Comparison of ENCODE assay signal across 14 mouse cellular contexts in the genomic region with DNA sequence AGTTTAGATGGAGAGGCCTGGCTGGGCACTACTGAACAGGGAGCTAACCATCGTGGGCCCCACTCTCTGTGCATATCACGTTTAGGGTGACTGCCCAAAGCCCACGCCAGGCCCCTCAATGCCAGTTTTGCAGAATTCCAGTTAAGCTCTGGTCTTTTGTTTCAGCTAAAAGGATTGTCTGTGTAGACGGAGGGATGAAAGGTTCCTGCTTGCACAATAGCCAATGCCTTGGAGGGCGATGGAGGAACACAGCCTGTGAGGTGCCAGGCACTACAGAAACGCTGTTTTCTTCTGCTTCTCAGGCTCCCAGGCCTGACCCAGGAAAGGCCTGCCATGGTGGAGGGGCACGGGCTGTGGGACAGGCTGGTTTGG.
DNase-seq lines count a peak whose midpoint lies in the region; ATAC-seq lines count a peak whose summit lies in the region.
"Had no signal": no experiment of that assay in that cellular context is flagged by ENCODE, and none has a peak within 500 bp of the region (broad histone marks: within the 10 kb centered on the region; RNA-seq: fewer than 3 reads in every experiment).

No protein-coding gene starts in this region.

- ATAC-seq in limb, embryonic 13.5 days (ENCODE audit: low FRiP score, low read depth) = no peak
- 0 out of 2 replicates have a peak, but pooled peaks have one; percentile 36 for ATAC-seq in hindbrain, embryonic 12.5 days (ENCODE audit: low FRiP score)
- ATAC-seq in midbrain, embryonic 15.5 days (replicated peaks) = peak; percentile 61; the same call in 1 of the 2 replicates

- no peak overlapping the region for H3K9ac ChIP-seq in limb, embryonic 13.5 days
- no peak overlapping the region for H3K9ac ChIP-seq in hindbrain, embryonic 12.5 days
- no peak overlapping the region for H3K9ac ChIP-seq in midbrain, embryonic 15.5 days
- H3K9ac ChIP-seq: embryonic facial prominence, embryonic 13.5 days; liver, embryonic 13.5 days had no signal

- DNase-seq in limb, embryonic 10.5 days (ENCODE audit: low spot score) = no peak
- DNase-seq in forebrain, embryonic 10.5 days (ENCODE audit: extremely low spot score, low spot score) = no peak
- DNase-seq in left cerebral cortex, adult 9 months (ENCODE audit: low spot score in 2 of 2) = no peak
- no peak for DNase-seq in adrenal gland, adult 8-10 months
- DNase-seq in spleen, postnatal 10 days (ENCODE audit: low spot score in 2 of 2) = no peak
- DNase-seq: cerebellum, adult 9-11 months; kidney, postnatal 25 days; liver, embryonic 13.5 days had no signal

- H3K4me3 ChIP-seq in limb, embryonic 13.5 days = no peak overlapping the region
- H3K4me3 ChIP-seq in limb, embryonic 10.5 days = no peak overlapping the region
- no peak overlapping the region for H3K4me3 ChIP-seq in forebrain, embryonic 10.5 days
- H3K4me3 ChIP-seq in hindbrain, embryonic 12.5 days = no peak overlapping the region
- no peak overlapping the region for H3K4me3 ChIP-seq in midbrain, embryonic 15.5 days
- H3K4me3 ChIP-seq: embryonic facial prominence, embryonic 13.5 days; left cerebral cortex, adult 2 months; liver, embryonic 13.5 days had no signal

- H3K27me3 ChIP-seq in limb, embryonic 13.5 days = no peaks in the 10 kb centered on the region
- no peaks in the 10 kb centered on the region for H3K27me3 ChIP-seq in limb, embryonic 10.5 days (ENCODE audit: low read depth, poor library complexity, severe bottlenecking)
- no peaks in the 10 kb centered on the region for H3K27me3 ChIP-seq in forebrain, embryonic 10.5 days (ENCODE audit: poor library complexity, severe bottlenecking)
- H3K27me3 ChIP-seq in hindbrain, embryonic 12.5 days = no peaks in the 10 kb centered on the region
- H3K27me3 ChIP-seq in midbrain, embryonic 15.5 days (replicated peaks) = no peaks in the 10 kb centered on the region
- H3K27me3 ChIP-seq: embryonic facial prominence, embryonic 13.5 days; liver, embryonic 13.5 days had no signal

- no peak overlapping the region for H3K4me2 ChIP-seq in limb, embryonic 13.5 days (replicated peaks)
- no peak overlapping the region for H3K4me2 ChIP-seq in hindbrain, embryonic 12.5 days (replicated peaks)
- no peak overlapping the region for H3K4me2 ChIP-seq in midbrain, embryonic 15.5 days
- H3K4me2 ChIP-seq: embryonic facial prominence, embryonic 13.5 days; liver, embryonic 13.5 days had no signal

- no peaks in the 10 kb centered on the region for H3K9me3 ChIP-seq in limb, embryonic 13.5 days
- no peaks in the 10 kb centered on the region for H3K9me3 ChIP-seq in limb, embryonic 10.5 days (replicated peaks)
- H3K9me3 ChIP-seq in forebrain, embryonic 10.5 days = no peaks in the 10 kb centered on the region
- H3K9me3 ChIP-seq in hindbrain, embryonic 12.5 days (replicated peaks) = no peaks in the 10 kb centered on the region
- H3K9me3 ChIP-seq in midbrain, embryonic 15.5 days = no peaks in the 10 kb centered on the region
- H3K9me3 ChIP-seq: embryonic facial prominence, embryonic 13.5 days; liver, embryonic 13.5 days; megakaryocyte, embryonic 14.5 days had no signal

- 65% methylated on average over 7 of the region's 7 CpGs for WGBS in limb, embryonic 13.5 days
- WGBS in limb, embryonic 10.5 days = 84% methylated on average over 7 of the region's 7 CpGs
- WGBS in forebrain, embryonic 10.5 days = 49% methylated on average over 7 of the region's 7 CpGs
- WGBS in hindbrain, embryonic 12.5 days = 59% methylated on average over 7 of the region's 7 CpGs
- 14% methylated on average over 7 of the region's 7 CpGs for WGBS in midbrain, embryonic 15.5 days

- H3K27ac ChIP-seq in limb, embryonic 13.5 days = peak overlapping the region; percentile 28
- no peak overlapping the region for H3K27ac ChIP-seq in limb, embryonic 10.5 days
- H3K27ac ChIP-seq in forebrain, embryonic 10.5 days = peak overlapping the region; percentile 76
- H3K27ac ChIP-seq in hindbrain, embryonic 12.5 days = peak overlapping the region; percentile 19; the same call in 1 of the 2 replicates
- peak overlapping the region; percentile 54 for H3K27ac ChIP-seq in midbrain, embryonic 15.5 days
- H3K27ac ChIP-seq: embryonic facial prominence, embryonic 13.5 days; left cerebral cortex, adult 2 months; liver, embryonic 13.5 days had no signal

- no peaks in the 10 kb centered on the region for H3K36me3 ChIP-seq in limb, embryonic 13.5 days
- no peaks in the 10 kb centered on the region for H3K36me3 ChIP-seq in limb, embryonic 10.5 days
- H3K36me3 ChIP-seq in forebrain, embryonic 10.5 days (replicated peaks) = no peaks in the 10 kb centered on the region
- H3K36me3 ChIP-seq in hindbrain, embryonic 12.5 days = no peaks in the 10 kb centered on the region
- no peaks in the 10 kb centered on the region for H3K36me3 ChIP-seq in midbrain, embryonic 15.5 days (replicated peaks)
- H3K36me3 ChIP-seq: embryonic facial prominence, embryonic 13.5 days; liver, embryonic 13.5 days had no signal

- H3K4me1 ChIP-seq in limb, embryonic 13.5 days = peaks cover 45% of the 10 kb centered on the region
- peaks cover 8% of the 10 kb centered on the region; the same call in 1 of the 2 replicates for H3K4me1 ChIP-seq in limb, embryonic 10.5 days
- peaks cover 11% of the 10 kb centered on the region for H3K4me1 ChIP-seq in forebrain, embryonic 10.5 days
- H3K4me1 ChIP-seq in hindbrain, embryonic 12.5 days = no peaks in the 10 kb centered on the region; the same call in 1 of the 2 replicates
- peaks cover 13% of the 10 kb centered on the region; the same call in 1 of the 2 replicates for H3K4me1 ChIP-seq in midbrain, embryonic 15.5 days
- H3K4me1 ChIP-seq: megakaryocyte, embryonic 14.5 days had no signal
